Mouse (Mus musculus) frontal cortex, adult (tissue): ENCODE results near the gene Cxcl9.
A peak's percentile ranks its signal among the peaks of the same experiment; 100 is the strongest.

Source experiments
- ATAC-seq: cut with Nextera tagmentation; 2 replicates; pipeline ENCODE4 v1.9.2; 2017; ENCODE audit warnings: mild to moderate bottlenecking, moderate library complexity, mixed read lengths; ENCODE audit not compliant: low TSS enrichment

Gene Cxcl9

DNA sequence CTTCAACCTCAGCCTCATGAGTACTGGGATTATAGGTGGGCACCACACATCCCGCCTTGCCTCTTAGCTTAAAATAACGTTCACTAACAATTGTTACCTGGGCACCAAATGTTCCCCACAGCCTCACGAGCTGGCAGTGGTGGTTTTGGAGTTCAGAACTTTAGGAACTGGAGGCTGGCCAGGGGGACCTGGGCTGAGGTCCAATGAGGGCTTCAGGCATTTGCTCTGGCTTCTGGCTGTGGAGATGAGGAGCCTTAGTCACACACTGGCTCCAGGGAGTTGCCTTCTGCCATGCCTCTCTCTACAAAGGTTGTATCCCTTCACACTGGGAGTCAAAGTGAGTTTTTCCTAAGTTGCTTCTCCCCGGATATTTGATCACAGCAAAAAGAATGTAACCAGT, 45.3 kb downstream of the Cxcl9 start:
- ATAC-seq, result no peak

DNA sequence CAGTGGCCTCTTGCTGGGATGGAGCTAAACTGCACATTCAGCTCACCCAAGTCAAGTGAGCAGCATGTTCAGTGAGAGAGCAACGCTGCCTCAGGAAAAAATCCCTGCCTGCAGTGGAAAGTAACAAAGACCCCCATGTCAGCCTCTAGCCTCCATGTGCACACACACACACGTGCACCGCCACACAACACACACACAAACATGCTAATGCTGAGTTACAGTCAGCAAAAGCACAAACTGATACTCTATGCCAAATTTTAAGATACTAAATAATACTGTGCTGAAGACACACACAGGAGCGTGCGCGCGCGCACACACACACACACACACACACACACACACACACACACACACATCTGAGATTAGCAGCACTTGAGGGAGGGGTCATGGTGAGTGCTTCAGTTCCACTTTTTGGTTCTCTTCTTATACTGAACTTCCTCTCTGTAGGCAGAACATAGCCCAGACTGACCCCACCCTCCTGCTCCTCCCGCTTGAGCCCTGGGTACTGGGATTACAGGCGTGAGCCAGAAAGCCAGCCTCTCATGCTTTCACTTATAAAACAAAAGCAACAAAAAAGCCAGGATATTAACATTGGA, 48.8 kb downstream of the Cxcl9 start:
- ATAC-seq, result no peak

DNA sequence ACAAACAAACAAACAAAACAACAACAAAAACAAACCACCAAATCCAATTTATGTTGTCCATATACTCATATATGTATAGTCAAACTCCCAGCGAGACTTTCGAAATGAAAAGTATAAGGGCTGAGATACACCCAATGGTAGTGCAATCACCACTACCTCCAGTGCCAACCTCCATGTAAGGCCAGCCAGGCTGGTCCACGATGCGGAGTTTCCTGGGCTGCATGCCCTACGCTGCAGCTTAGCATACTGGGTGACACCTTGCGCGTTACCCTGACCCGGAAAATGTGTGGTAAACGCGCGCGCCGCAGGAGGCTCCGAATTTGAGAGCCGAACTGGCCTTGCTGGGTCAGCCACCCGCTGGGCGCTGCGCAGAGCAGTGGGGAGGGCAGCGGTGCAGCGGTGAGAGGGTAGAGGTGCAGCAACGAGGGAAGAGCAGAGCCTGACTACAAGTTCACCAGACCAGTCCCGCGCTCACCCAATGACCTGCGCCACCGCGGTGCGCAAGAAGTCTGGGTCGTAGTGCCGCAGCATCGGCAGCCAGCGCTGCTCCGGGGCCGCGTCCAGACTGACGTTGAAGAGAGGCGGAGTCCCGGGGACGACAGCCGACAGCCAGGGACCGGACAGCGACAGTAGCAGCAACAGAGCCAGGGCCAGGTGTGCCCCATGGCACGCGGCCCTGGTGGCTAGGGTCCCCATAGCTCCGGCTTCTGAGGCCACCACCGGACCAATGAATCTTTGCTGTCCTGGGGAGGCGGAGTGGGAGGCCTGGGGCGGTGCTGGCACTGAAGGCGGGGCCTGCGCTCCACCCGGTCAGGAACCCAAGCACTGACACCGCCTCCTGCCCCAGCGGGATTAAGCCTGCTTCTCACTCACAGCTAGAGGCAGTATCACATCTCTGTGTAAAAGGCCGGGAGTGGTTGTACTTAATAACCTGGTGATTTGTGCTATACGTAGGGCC, 50.2 kb downstream of the Cxcl9 start, which contains the start of gene Naaa:
Gene Naaa (minus strand): TSS at position 734 of the 958 bp plus-strand sequence.
- ATAC-seq, result peak; percentile 93
